Mouse (Mus musculus) cortical plate, adult 2 months (tissue): ENCODE data around the gene Emc6.

Source experiments
- CTCF ChIP-seq: fragments of 200-500 bp; IDR thresholded peaks from 2 replicates; pipeline ENCODE4 v1.5.1; 2011; ENCODE audit warnings: mild to moderate bottlenecking, control low read depth, low read length; ENCODE audit not compliant: insufficient read depth; ENCODE audit errors: extremely low read depth
- POLR2A ChIP-seq: fragments of 200-500 bp; IDR thresholded peaks from 2 replicates; pipeline ENCODE4 v1.6.1; 2011; ENCODE audit warnings: mild to moderate bottlenecking, low read length, control low read depth; ENCODE audit not compliant: insufficient read depth; ENCODE audit errors: extremely low read depth

DNA sequence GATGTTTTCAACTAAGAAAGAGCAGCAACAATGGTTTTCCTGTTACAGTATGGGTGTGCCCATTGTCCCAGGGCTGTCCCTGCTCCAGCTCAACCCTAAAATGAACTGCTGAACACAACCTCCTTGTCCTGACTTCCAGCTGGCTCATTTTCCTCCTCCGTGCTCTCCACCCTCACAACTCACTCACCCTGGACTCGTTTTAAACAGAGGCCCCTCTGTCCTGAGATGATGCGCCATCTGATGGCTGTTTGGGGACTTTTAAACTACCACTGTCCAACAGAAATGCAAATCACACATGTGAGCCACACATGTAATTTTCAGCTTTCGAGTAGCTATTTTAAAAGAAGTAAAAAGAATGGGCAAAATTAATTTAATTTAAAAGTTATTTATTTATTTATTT lies 24.8 kb upstream of the Emc6 start:
- no peak for TF ChIP-seq CTCF
- no peak for TF ChIP-seq POLR2A
